Mouse (Mus musculus) E14TG2a.4 (cell line): ENCODE results near the gene Olfr1274-ps.
"Not testable (repeated sequence)": the region's sequence is repeated elsewhere in the genome, so short reads cannot be mapped to it uniquely, and the experiment has no call there.

Experiments used
- CTCF ChIP-seq: conservative IDR thresholded peaks from 2 replicates; pipeline ENCODE4 v1.5.1; 2014; ENCODE audit warnings: low read length
- NANOG ChIP-seq: IDR thresholded peaks from 2 replicates; pipeline ENCODE4 v1.6.1; 2014; ENCODE audit warnings: borderline replicate concordance, low read length, mixed read lengths

- not testable (repeated sequence) for TF ChIP-seq CTCF, NANOG
These were observed 23.8 kb downstream of the Olfr1274-ps start for GRCm38 (mm10) chr2:90422282-90422681.
